Mouse (Mus musculus): ENCODE results near the gene Srsf1. TPM values are rescaled to one million over a fixed set of nuclear protein-coding genes. Genes with fewer than 3 reads are reported as not detected.

Gene Srsf1
- polyA plus RNA-seq, 1 experiment from 2014 or later: 149 TPM

GRCm38 (mm10) chr11:88059141-88059540 is 12.0 kb downstream of the Srsf1 start:
- H3K9me3 ChIP-seq (replicated peaks): no peaks in the 10 kb centered on the region
- H3K4me3 ChIP-seq: no peak overlapping the region
- H3K27ac ChIP-seq: no peak overlapping the region
- H3K4me2 ChIP-seq: no peak overlapping the region
- H3K27me3 ChIP-seq: no peaks in the 10 kb centered on the region
- peaks cover 3% of the 10 kb centered on the region; the same call in 1 of the 2 replicates for H3K4me1 ChIP-seq (replicated peaks)
- peak; percentile 75 for ATAC-seq (replicated peaks; ENCODE audit: insufficient number of reproducible peaks, insufficient read depth, low FRiP score, low read depth)
- 48% methylated on average over 2 of the region's 2 CpGs for WGBS
- no peak overlapping the region for H3K9ac ChIP-seq
- no peaks in the 10 kb centered on the region for H3K36me3 ChIP-seq

DNA sequence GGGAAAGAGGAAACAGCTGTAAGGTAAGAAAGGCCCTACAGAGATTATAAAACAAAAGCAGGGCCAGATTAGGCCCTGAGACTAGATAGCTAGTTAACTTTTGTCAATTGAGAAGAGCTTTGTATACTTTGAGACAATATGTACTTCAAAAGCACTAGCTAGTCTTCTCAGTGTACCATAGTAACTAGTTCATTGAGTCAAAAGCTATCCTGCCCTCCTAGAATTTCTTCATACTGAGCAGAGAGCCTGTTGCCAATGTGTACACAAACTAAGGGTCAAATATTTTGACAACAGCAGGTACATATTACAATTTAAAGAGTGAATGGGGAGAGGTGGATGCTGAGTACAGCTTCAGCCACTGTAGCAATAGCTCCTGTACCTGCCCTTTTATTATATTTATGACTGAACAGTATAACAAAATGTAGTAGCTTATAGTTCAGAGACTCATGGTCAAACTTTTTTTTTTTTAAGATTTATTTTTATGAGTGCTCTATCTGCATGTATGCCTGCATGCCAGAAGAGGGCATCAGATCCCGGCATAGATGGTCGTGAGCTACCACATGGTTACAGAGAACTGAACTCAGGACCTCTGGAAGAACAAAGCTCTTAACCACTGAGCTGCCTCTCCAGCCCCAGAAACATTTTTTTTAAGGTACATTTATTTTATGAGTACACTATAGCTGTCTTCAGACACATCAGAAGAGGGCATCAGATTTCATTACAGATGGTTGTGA is 14.9 kb downstream of the Srsf1 start:
- Histone ChIP-seq H3K4me3 (no peak overlapping the region), H3K36me3 (no peaks in the 10 kb centered on the region), H3K27me3 (no peaks in the 10 kb centered on the region), H3K9ac (no peak overlapping the region), H3K4me1 (replicated peaks) (peaks cover 3% of the 10 kb centered on the region), H3K9me3 (replicated peaks) (no peaks in the 10 kb centered on the region), H3K27ac (no peak overlapping the region), H3K4me2 (no peak overlapping the region)
- 75% methylated on average over 2 of the region's 2 CpGs for WGBS
- no peak for ATAC-seq (replicated peaks; ENCODE audit: insufficient number of reproducible peaks, insufficient read depth, low FRiP score, low read depth)

GRCm38 (mm10) chr11:88065732-88066131 is 18.6 kb downstream of the Srsf1 start:
- Histone ChIP-seq H3K4me3 (no peak overlapping the region), H3K9ac (no peak overlapping the region), H3K27me3 (no peaks in the 10 kb centered on the region), H3K4me2 (no peak overlapping the region), H3K9me3 (replicated peaks) (no peaks in the 10 kb centered on the region), H3K27ac (no peak overlapping the region), H3K4me1 (replicated peaks) (peaks cover 17% of the 10 kb centered on the region), H3K36me3 (no peaks in the 10 kb centered on the region)
- ATAC-seq (replicated peaks; ENCODE audit: insufficient number of reproducible peaks, insufficient read depth, low FRiP score, low read depth): no peak

GRCm38 (mm10) chr11:88067191-88067585 is 20.0 kb downstream of the Srsf1 start:
- H3K9ac ChIP-seq: peak overlapping the region; percentile 98
- H3K27me3 ChIP-seq: no peaks in the 10 kb centered on the region
- H3K9me3 ChIP-seq (replicated peaks): no peaks in the 10 kb centered on the region
- H3K27ac ChIP-seq: peak overlapping the region; percentile 99
- WGBS: 3% methylated on average over 8 of the region's 8 CpGs
- H3K4me1 ChIP-seq (replicated peaks): peaks cover 31% of the 10 kb centered on the region
- peak overlapping the region; percentile 99 for H3K4me3 ChIP-seq
- no peaks in the 10 kb centered on the region for H3K36me3 ChIP-seq
- peak overlapping the region; percentile 80 for H3K4me2 ChIP-seq
- ATAC-seq (replicated peaks; ENCODE audit: insufficient number of reproducible peaks, insufficient read depth, low FRiP score, low read depth): no peak

- H3K4me3 ChIP-seq: peak within 1 kb of the TSS; percentile 99
- peak within 1 kb of the TSS; percentile 99 for H3K27ac ChIP-seq
- no peaks in the 10 kb centered on the region for H3K9me3 ChIP-seq (replicated peaks)
- no peaks in the 10 kb centered on the region for H3K27me3 ChIP-seq
- H3K36me3 ChIP-seq: no peaks in the 10 kb centered on the region
- WGBS: under 1% methylated on average over 34 of the region's 81 CpGs
- peak within 1 kb of the TSS; percentile 98 for H3K9ac ChIP-seq
- peak within 1 kb of the TSS; percentile 87 for H3K4me2 ChIP-seq
- peak; percentile 81 for ATAC-seq (replicated peaks; ENCODE audit: insufficient number of reproducible peaks, insufficient read depth, low FRiP score, low read depth)
- peaks cover 32% of the 10 kb centered on the region for H3K4me1 ChIP-seq (replicated peaks)
Observed at GRCm38 (mm10) chr11:88067586-88068410, 20.6 kb downstream of the Srsf1 start, which contains the start of gene Vezf1. TSS of gene Vezf1 (plus strand) at chr11:88068279.

DNA sequence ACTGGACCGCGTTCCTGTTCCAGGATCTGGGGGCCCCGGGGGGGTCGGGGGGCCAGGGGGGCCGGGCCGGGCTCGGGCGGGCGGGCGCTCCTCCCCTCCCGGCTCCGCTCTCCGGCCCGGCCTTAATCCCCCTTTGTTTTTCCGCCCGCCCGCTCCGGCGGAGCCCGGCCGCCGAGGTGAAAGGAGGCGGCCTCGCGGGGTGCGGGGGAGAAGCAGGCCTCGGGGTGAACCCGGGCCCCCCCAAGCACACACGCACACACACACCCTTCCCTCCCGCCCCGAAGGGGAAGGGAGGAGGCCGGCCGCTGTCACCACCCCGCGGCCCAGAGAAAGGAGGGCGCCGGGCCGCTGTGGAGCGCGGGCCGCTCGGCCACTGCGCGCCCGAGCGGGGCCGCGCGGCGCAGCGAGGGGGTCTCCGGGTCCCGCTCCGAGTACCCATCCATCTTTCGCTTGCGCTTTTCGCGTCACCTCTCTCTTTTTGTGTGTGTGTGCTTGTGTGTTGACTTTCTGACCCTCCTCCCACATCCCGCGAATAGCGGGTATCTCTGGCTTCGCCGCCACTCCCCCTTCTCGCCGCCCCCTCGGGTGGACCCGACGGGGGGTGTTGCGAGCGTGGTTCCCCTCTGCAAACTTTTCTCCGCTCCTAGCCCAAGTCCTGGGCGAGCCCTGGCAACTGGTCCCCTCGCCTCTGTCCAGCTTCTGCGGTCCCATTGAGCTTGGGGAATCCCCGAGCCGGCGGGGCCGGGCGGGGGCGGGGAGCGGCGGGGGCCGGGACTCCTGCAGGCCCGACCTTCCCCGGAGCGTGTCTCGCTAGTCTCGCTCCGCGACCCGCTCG is 21.5 kb downstream of the Srsf1 start:
- under 1% methylated on average over 61 of the region's 92 CpGs for WGBS
- peak; percentile 82 for ATAC-seq (replicated peaks; ENCODE audit: insufficient number of reproducible peaks, insufficient read depth, low FRiP score, low read depth)
- no peaks in the 10 kb centered on the region for H3K27me3 ChIP-seq
- no peaks in the 10 kb centered on the region for H3K9me3 ChIP-seq (replicated peaks)
- H3K4me3 ChIP-seq: peak overlapping the region; percentile 99
- peaks cover 6% of the 10 kb centered on the region; the same call in 1 of the 2 replicates for H3K36me3 ChIP-seq
- H3K4me1 ChIP-seq (replicated peaks): peaks cover 40% of the 10 kb centered on the region
- H3K27ac ChIP-seq: peak overlapping the region; percentile 99
- H3K4me2 ChIP-seq: peak overlapping the region; percentile 87
- peak overlapping the region; percentile 98 for H3K9ac ChIP-seq

DNA sequence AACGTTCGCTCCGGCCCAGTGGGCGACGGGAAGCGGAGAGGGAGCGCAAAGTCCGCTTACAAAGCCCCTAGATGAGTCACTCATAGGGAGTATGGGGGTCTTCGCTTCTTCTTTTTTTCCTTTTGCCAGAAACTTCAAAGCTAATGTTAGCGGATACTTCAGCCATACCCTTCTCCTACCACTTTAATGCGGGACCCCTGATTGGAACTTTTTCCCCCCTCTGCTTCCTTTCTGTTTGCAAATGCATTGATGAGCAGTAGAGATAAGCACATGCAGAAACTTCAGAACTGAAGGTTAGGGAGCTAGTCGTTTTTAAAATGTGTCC is 22.0 kb downstream of the Srsf1 start:
- under 1% methylated on average over 12 of the region's 12 CpGs for WGBS

GRCm38 (mm10) chr11:88070392-88070791 is 23.2 kb downstream of the Srsf1 start:
- peak overlapping the region; percentile 99 for H3K4me3 ChIP-seq
- peak overlapping the region; percentile 3; the same call in 1 of the 2 replicates for H3K27ac ChIP-seq
- peaks cover 18% of the 10 kb centered on the region for H3K36me3 ChIP-seq
- H3K9me3 ChIP-seq (replicated peaks): no peaks in the 10 kb centered on the region
- no peak for ATAC-seq (replicated peaks; ENCODE audit: insufficient number of reproducible peaks, insufficient read depth, low FRiP score, low read depth)
- no peaks in the 10 kb centered on the region for H3K27me3 ChIP-seq
- H3K4me2 ChIP-seq: peak overlapping the region; percentile 87
- H3K9ac ChIP-seq: peak overlapping the region; percentile 13; the same call in 1 of the 2 replicates
- WGBS: 19% methylated on average over 4 of the region's 4 CpGs
- H3K4me1 ChIP-seq (replicated peaks): peaks cover 45% of the 10 kb centered on the region

More for the DNA sequence above, 22.0 kb downstream of the Srsf1 start:
- Histone ChIP-seq H3K4me3 (peak overlapping the region; percentile 99), H3K27ac (peak overlapping the region; percentile 99), H3K9ac (peak overlapping the region; percentile 98), H3K4me2 (peak overlapping the region; percentile 87), H3K9me3 (replicated peaks) (no peaks in the 10 kb centered on the region), H3K36me3 (peaks cover 9% of the 10 kb centered on the region; the same call in 1 of the 2 replicates), H3K27me3 (no peaks in the 10 kb centered on the region), H3K4me1 (replicated peaks) (peaks cover 41% of the 10 kb centered on the region)
- no peak for ATAC-seq (replicated peaks; ENCODE audit: insufficient number of reproducible peaks, insufficient read depth, low FRiP score, low read depth)

DNA sequence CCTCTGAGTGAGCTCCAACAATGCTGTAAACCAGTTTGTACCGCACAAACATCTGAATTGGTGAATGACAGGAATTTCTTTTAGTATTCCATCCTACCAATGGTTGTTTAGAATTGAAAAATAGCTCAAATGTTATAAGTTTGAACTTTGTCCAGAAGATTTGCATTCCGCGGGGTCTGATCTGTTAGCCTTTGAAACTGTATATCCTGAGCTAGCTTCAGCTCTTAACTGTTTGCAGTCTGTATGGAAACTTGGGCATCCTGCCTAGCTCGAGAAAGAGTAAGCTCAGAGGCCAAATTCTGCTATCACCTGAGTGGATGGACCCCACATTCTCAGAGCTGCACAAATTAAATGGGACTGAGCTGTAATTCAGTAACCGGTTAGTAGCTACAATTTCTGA is 23.9 kb downstream of the Srsf1 start:
- ATAC-seq (replicated peaks; ENCODE audit: insufficient number of reproducible peaks, insufficient read depth, low FRiP score, low read depth): no peak
- 55% methylated on average over 5 of the region's 5 CpGs for WGBS
- Histone ChIP-seq H3K27me3 (no peaks in the 10 kb centered on the region), H3K36me3 (peaks cover 21% of the 10 kb centered on the region), H3K4me1 (replicated peaks) (peaks cover 50% of the 10 kb centered on the region), H3K9ac (no peak overlapping the region), H3K4me2 (peak overlapping the region; percentile 87; the same call in 1 of the 2 replicates), H3K9me3 (replicated peaks) (no peaks in the 10 kb centered on the region), H3K4me3 (no peak overlapping the region), H3K27ac (no peak overlapping the region)

- Histone ChIP-seq H3K27ac (no peak overlapping the region), H3K4me1 (replicated peaks) (peaks cover 47% of the 10 kb centered on the region), H3K4me3 (no peak overlapping the region), H3K27me3 (no peaks in the 10 kb centered on the region), H3K36me3 (peaks cover 40% of the 10 kb centered on the region), H3K9ac (no peak overlapping the region), H3K9me3 (replicated peaks) (no peaks in the 10 kb centered on the region), H3K4me2 (no peak overlapping the region)
- 66% methylated on average over 14 of the region's 14 CpGs for WGBS
- no peak for ATAC-seq (replicated peaks; ENCODE audit: insufficient number of reproducible peaks, insufficient read depth, low FRiP score, low read depth)
Observed at GRCm38 (mm10) chr11:88073343-88073875, 26.2 kb downstream of the Srsf1 start.

GRCm38 (mm10) chr11:88075701-88076100 is 28.5 kb downstream of the Srsf1 start:
- H3K4me2 ChIP-seq: no peak overlapping the region
- no peak overlapping the region for H3K9ac ChIP-seq
- no peak overlapping the region for H3K27ac ChIP-seq
- no peaks in the 10 kb centered on the region for H3K9me3 ChIP-seq (replicated peaks)
- no peak for ATAC-seq (replicated peaks; ENCODE audit: insufficient number of reproducible peaks, insufficient read depth, low FRiP score, low read depth)
- H3K27me3 ChIP-seq: no peaks in the 10 kb centered on the region
- 76% methylated on average over 1 of the region's 1 CpGs for WGBS
- no peak overlapping the region for H3K4me3 ChIP-seq
- H3K4me1 ChIP-seq (replicated peaks): peaks cover 33% of the 10 kb centered on the region
- H3K36me3 ChIP-seq: peaks cover 62% of the 10 kb centered on the region
